Mouse (Mus musculus) stomach, embryonic 15.5 days (tissue): Measurements from ENCODE around the gene Top2b. TPM values are rescaled to one million over a fixed set of nuclear protein-coding genes. Genes with fewer than 3 reads are reported as not detected.
A peak's percentile ranks its signal among the peaks of the same experiment; 100 is the strongest.

Source experiments
- ATAC-seq: fragments of 200-750 bp; cut with Nextera tagmentation; 2 replicates; pipeline ENCODE4 v1.8.0; 2017; ENCODE audit warnings: low read depth, moderate number of reproducible peaks, moderate TSS enrichment; ENCODE audit not compliant: insufficient read depth, low FRiP score
- H3K27ac ChIP-seq: fragments of 300-500 bp; sonication (generic); 2 replicates; pipeline ENCODE4 v1.5.1; 2015; ENCODE audit warnings: mild to moderate bottlenecking, inconsistent platforms
- H3K27me3 ChIP-seq: fragments of 300-500 bp; sonication (generic); replicated peaks from 2 replicates; pipeline ENCODE4 v1.6.1; 2015; ENCODE audit warnings: inconsistent platforms
- H3K36me3 ChIP-seq: fragments of 300-500 bp; sonication (generic); 2 replicates; pipeline ENCODE4 v1.6.1; 2015; ENCODE audit warnings: inconsistent platforms
- H3K4me1 ChIP-seq: fragments of 300-500 bp; sonication (generic); 2 replicates; pipeline ENCODE4 v1.6.1; 2015; ENCODE audit warnings: inconsistent platforms
- H3K4me2 ChIP-seq: fragments of 300-500 bp; sonication (generic); 2 replicates; pipeline ENCODE4 v1.6.1; 2015; ENCODE audit warnings: mild to moderate bottlenecking, inconsistent platforms
- H3K4me3 ChIP-seq: fragments of 300-500 bp; sonication (generic); replicated peaks from 2 replicates; pipeline ENCODE4 v1.5.1; 2015; ENCODE audit warnings: inconsistent platforms
- H3K9ac ChIP-seq: fragments of 300-500 bp; sonication (generic); 2 replicates; pipeline ENCODE4 v1.6.1; 2015; ENCODE audit warnings: inconsistent platforms
- H3K9me3 ChIP-seq: fragments of 300-500 bp; sonication (generic); 2 replicates; pipeline ENCODE4 v1.6.1; 2016; ENCODE audit warnings: inconsistent platforms
- WGBS: fragments of 180-500 bp; shearing (Covaris S2); methylation state at CpG from one replicate; pipeline ENCODE4 v1.1.7; 2015; 5-methylcytosine and 5-hydroxymethylcytosine counted together
- polyA plus RNA-seq: library from polyadenylated mRNA; unstranded; fragments of >200 nt; fragmentation: Nextera tagmentation; extraction: Ambion mirVana; gene quantifications from 2 replicates; pipeline ENCODE4 v1.2.1, GENCODE M21; 2015

The Top2b gene
- polyA plus RNA-seq, 1 experiment from 2014 or later, result 36.6 TPM

DNA sequence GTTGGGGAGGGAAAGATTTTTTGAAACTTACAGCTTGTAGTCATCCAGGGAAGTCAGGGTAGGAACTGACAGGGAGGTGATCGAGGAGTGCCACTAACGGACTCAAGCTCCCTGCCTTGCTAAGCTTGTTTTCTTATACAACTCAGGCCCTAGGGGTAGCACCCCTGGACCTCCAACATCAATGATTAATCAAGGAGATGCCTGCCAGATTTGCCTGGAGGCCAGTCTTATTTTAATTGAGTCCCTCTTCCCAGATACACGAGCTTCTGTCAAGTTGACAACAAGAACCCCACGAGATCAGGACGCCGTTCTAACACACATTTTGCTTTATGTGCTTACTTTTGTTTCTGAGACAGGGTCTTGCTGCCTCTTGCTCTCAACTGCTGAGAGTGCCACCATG lies 115.6 kb downstream of the Top2b start:
- no peak overlapping the region for H3K27ac ChIP-seq
- H3K4me2 ChIP-seq, result no peak overlapping the region
- H3K36me3 ChIP-seq, result no peaks in the 10 kb centered on the region
- ATAC-seq, result no peak
- H3K4me1 ChIP-seq, result 0 out of 2 replicates have a peak, but pooled peaks cover 4% of the 10 kb centered on the region
- no peak overlapping the region for H3K9ac ChIP-seq
- no peak overlapping the region for H3K4me3 ChIP-seq
- 59% methylated on average over 6 of the region's 6 CpGs for WGBS
- H3K27me3 ChIP-seq, result no peaks in the 10 kb centered on the region
- H3K9me3 ChIP-seq, result no peaks in the 10 kb centered on the region

DNA sequence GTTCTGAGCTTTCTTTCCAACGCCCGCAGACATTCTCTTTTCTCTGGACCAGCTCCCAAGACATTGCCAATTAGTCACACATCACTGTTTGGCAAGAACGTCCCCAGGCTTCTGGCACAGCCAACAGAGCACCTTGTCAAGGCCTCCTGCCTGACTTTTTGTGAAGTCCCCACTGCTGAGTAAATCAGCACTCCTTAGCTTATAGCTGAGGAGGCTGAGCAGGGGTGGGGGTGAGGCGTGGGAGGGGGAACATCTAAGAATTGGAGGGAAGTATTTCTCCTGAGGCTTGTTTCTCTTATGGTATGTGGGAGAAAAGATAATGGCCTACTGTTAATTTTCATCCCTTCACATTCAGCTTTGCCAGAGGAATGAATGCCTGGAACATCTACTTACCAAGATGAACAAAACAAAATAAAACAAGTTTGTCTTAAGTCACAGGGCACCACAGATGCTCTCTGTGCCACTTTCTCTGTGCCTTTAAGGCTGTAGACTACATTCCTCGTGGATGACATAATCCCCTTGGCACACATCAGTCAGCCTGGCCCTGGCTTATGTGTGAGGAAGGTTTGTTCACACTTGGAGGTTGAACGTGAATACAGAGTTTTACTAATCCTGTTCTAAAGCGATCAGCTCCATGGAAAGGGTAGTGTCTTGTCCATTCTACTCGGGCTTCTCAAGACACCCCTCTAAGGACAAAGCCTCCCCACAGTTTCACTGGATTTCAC lies 118.8 kb downstream of the Top2b start:
- H3K27ac ChIP-seq, result no peak overlapping the region
- 0 out of 2 replicates have a peak, but pooled peaks cover 4% of the 10 kb centered on the region for H3K4me1 ChIP-seq
- H3K4me3 ChIP-seq, result no peak overlapping the region
- no peaks in the 10 kb centered on the region for H3K36me3 ChIP-seq
- no peaks in the 10 kb centered on the region for H3K27me3 ChIP-seq
- no peak overlapping the region for H3K9ac ChIP-seq
- no peak overlapping the region for H3K4me2 ChIP-seq
- no peaks in the 10 kb centered on the region for H3K9me3 ChIP-seq
- 63% methylated on average over 8 of the region's 8 CpGs for WGBS
- ATAC-seq, result peak; percentile 39; the same call in 1 of the 2 replicates

Other genes starting within 250 kb of the Top2b start
- 38.7 and 40.4 TPM in 2 replicates for gene Ngly1, start 115.9 kb upstream of the Top2b start, polyA plus RNA-seq
- gene Oxsm, start 115.4 kb upstream of the Top2b start, polyA plus RNA-seq, result 2.4 and 3.0 TPM in 2 replicates